Mouse (Mus musculus) MEL (cell line): ENCODE data around the gene Akr1d1. TPM values are rescaled to one million over a fixed set of nuclear protein-coding genes. Genes with fewer than 3 reads are reported as not detected.

ENCODE experiments used
- DNase-seq: peaks from one replicate; pipeline ENCODE4 v3.0.0; 2011; ENCODE audit warnings: low read depth, low spot score
- H3K27ac ChIP-seq: 2 replicates; pipeline ENCODE4 v1.5.1; 2012; ENCODE audit warnings: low read depth, mild to moderate bottlenecking, control low read depth, low read length, moderate library complexity; ENCODE audit not compliant: control insufficient read depth
- H3K27me3 ChIP-seq, 2 experiments: fragments of 150-350 bp in 1 of 2; sonication (generic) in 1 of 2; 2 replicates each; pipeline ENCODE4 v1.6.1; 2012; ENCODE audit warnings: low read length in 2 of 2, mild to moderate bottlenecking in 2 of 2, improper control_type of control experiment in 1 of 2, moderate library complexity in 1 of 2; ENCODE audit not compliant: insufficient read depth in 2 of 2, control insufficient read depth in 1 of 2
- H3K36me3 ChIP-seq, 2 experiments: 2 replicates each; pipeline ENCODE4 v1.6.1; 2012 to 2014; ENCODE audit warnings: low read length in 2 of 2, improper control_type of control experiment in 1 of 2, inconsistent platforms in 1 of 2, mild to moderate bottlenecking in 1 of 2; ENCODE audit not compliant: insufficient read depth in 2 of 2, control insufficient read depth in 1 of 2
- H3K4me1 ChIP-seq, 2 experiments: fragments of 150-350 bp in 1 of 2; sonication (generic) in 1 of 2; 2 replicates each; pipeline ENCODE4 v1.6.1; 2012; ENCODE audit warnings: low read length in 2 of 2, improper control_type of control experiment in 1 of 2, mild to moderate bottlenecking in 1 of 2; ENCODE audit not compliant: insufficient read depth in 2 of 2, control insufficient read depth in 1 of 2
- H3K4me3 ChIP-seq, 2 experiments: fragments of 150-350 bp in 1 of 2; sonication (generic) in 1 of 2; 2 replicates each; pipeline ENCODE4 v1.5.1; 2012; ENCODE audit warnings: low read depth in 2 of 2, low read length in 2 of 2, mild to moderate bottlenecking in 2 of 2, moderate library complexity in 2 of 2, control low read depth in 1 of 2, improper control_type of control experiment in 1 of 2; ENCODE audit not compliant: control insufficient read depth in 1 of 2, insufficient read depth in 1 of 2
- H3K79me2 ChIP-seq: 2 replicates; pipeline ENCODE4 v1.6.1; 2012; ENCODE audit warnings: mild to moderate bottlenecking, low read length, moderate library complexity; ENCODE audit not compliant: control insufficient read depth, poor library complexity, insufficient read depth
- H3K9ac ChIP-seq: 2 replicates; pipeline ENCODE4 v1.6.1; 2012; ENCODE audit warnings: low read depth, mild to moderate bottlenecking, control low read depth, low read length, moderate library complexity; ENCODE audit not compliant: control insufficient read depth, poor library complexity, severe bottlenecking
- H3K9me3 ChIP-seq: fragments of 150-350 bp; sonication (generic); replicated peaks from 2 replicates; pipeline ENCODE4 v1.6.1; 2012; ENCODE audit warnings: mild to moderate bottlenecking, low read length, improper control_type of control experiment, moderate library complexity; ENCODE audit not compliant: insufficient read depth
- BHLHE40 ChIP-seq: IDR thresholded peaks from 2 replicates; pipeline ENCODE4 v1.6.1; 2012; ENCODE audit warnings: low read depth, mild to moderate bottlenecking, inconsistent platforms, low read length, improper control_type of control experiment, borderline replicate concordance
- CHD1 ChIP-seq: IDR thresholded peaks from 2 replicates; pipeline ENCODE4 v1.6.1; 2012; ENCODE audit warnings: low read depth, mild to moderate bottlenecking, inconsistent platforms, low read length, improper control_type of control experiment
- EP300 ChIP-seq, 2 experiments: IDR thresholded peaks; 2 replicates each; pipeline ENCODE4 v1.6.1; 2011; ENCODE audit warnings: improper control_type of control experiment in 2 of 2, low read length in 2 of 2, low read depth in 1 of 2, mild to moderate bottlenecking in 1 of 2
- ETS1 ChIP-seq: IDR thresholded peaks from 2 replicates; pipeline ENCODE4 v1.6.1; 2012; ENCODE audit warnings: low read depth, mild to moderate bottlenecking, inconsistent platforms, low read length, improper control_type of control experiment, moderate library complexity
- GABPA ChIP-seq: IDR thresholded peaks from 2 replicates; pipeline ENCODE4 v1.6.1; 2012; ENCODE audit warnings: low read depth, mild to moderate bottlenecking, inconsistent platforms, low read length, improper control_type of control experiment, moderate library complexity
- MAFK ChIP-seq: IDR thresholded peaks from 2 replicates; pipeline ENCODE4 v1.6.1; 2011; ENCODE audit warnings: low read depth, mild to moderate bottlenecking, low read length, improper control_type of control experiment, borderline replicate concordance
- MEF2A ChIP-seq: IDR thresholded peaks from 2 replicates; pipeline ENCODE4 v1.6.1; 2014; ENCODE audit warnings: low read depth, mild to moderate bottlenecking, inconsistent platforms, low read length, improper control_type of control experiment; ENCODE audit not compliant: poor library complexity, insufficient replicate concordance, severe bottlenecking; ENCODE audit errors: extremely low read depth
- MYB ChIP-seq: IDR thresholded peaks from 2 replicates; pipeline ENCODE4 v1.6.1; 2011; ENCODE audit warnings: mild to moderate bottlenecking, low read depth, low read length, improper control_type of control experiment
- POLR2A ChIP-seq, 2 experiments: IDR thresholded peaks; 2 replicates each; pipeline ENCODE4 v1.6.1; 2011 to 2012; ENCODE audit warnings: low read length in 2 of 2, mild to moderate bottlenecking in 2 of 2, control low read depth in 1 of 2, improper control_type of control experiment in 1 of 2, low read depth in 1 of 2, moderate library complexity in 1 of 2; ENCODE audit not compliant: control insufficient read depth in 1 of 2, insufficient read depth in 1 of 2, poor library complexity in 1 of 2
- RAD21 ChIP-seq: IDR thresholded peaks from 2 replicates; pipeline ENCODE4 v1.6.1; 2011; ENCODE audit warnings: mild to moderate bottlenecking, low read depth, low read length, improper control_type of control experiment
- RCOR1 ChIP-seq: IDR thresholded peaks from 2 replicates; pipeline ENCODE4 v1.6.1; 2012; ENCODE audit warnings: low read depth, mild to moderate bottlenecking, inconsistent platforms, low read length, improper control_type of control experiment
- SIN3A ChIP-seq: IDR thresholded peaks from 2 replicates; pipeline ENCODE4 v1.6.1; 2012; ENCODE audit warnings: low read length, improper control_type of control experiment, inconsistent platforms
- TAL1 ChIP-seq: IDR thresholded peaks from 2 replicates; pipeline ENCODE4 v1.6.1; 2012; ENCODE audit warnings: mild to moderate bottlenecking, inconsistent platforms, low read length, moderate library complexity, mixed read lengths
- TBP ChIP-seq: IDR thresholded peaks from 2 replicates; pipeline ENCODE4 v1.8.0; 2011; ENCODE audit warnings: low read depth, low read length, improper control_type of control experiment
- UBTF ChIP-seq: IDR thresholded peaks from 2 replicates; pipeline ENCODE4 v1.6.1; 2012; ENCODE audit warnings: low read depth, mild to moderate bottlenecking, inconsistent platforms, low read length, improper control_type of control experiment, moderate library complexity, borderline replicate concordance; ENCODE audit not compliant: insufficient read depth
- USF2 ChIP-seq, 2 experiments: IDR thresholded peaks; 2 replicates each; pipeline ENCODE4 v1.6.1; 2011 to 2012; ENCODE audit warnings: improper control_type of control experiment in 2 of 2, low read length in 2 of 2, borderline replicate concordance in 1 of 2, inconsistent platforms in 1 of 2, low read depth in 1 of 2, mild to moderate bottlenecking in 1 of 2; ENCODE audit not compliant: insufficient read depth in 1 of 2
- ZMIZ1 ChIP-seq: IDR thresholded peaks from 2 replicates; pipeline ENCODE4 v1.6.1; 2012; ENCODE audit warnings: low read depth, mild to moderate bottlenecking, inconsistent platforms, low read length, improper control_type of control experiment, moderate library complexity
- polyA plus RNA-seq, 2 experiments: library from polyadenylated mRNA; stranded (reverse) in 1 of 2; unstranded in 1 of 2; fragments of >175 nt in 1 of 2; fragments of >200 nt in 1 of 2; gene quantifications; 2 replicates each; pipeline versions ENCODE4 v1.2.1 to v1.2.4; 2012; ENCODE audit warnings: low replicate concordance in 2 of 2, low read depth in 1 of 2; ENCODE audit not compliant: insufficient read length in 2 of 2, insufficient read depth in 1 of 2, missing spikeins in 1 of 2
- total RNA-seq: library from RNA; depleted of rRNA; stranded (reverse); fragments of 300-350 nt; gene quantifications from 2 replicates; pipeline ENCODE4 v1.2.3, GENCODE M21; 2012

Akr1d1 gene
- total and polyA plus RNA-seq, 3 experiments: not detected

DNA sequence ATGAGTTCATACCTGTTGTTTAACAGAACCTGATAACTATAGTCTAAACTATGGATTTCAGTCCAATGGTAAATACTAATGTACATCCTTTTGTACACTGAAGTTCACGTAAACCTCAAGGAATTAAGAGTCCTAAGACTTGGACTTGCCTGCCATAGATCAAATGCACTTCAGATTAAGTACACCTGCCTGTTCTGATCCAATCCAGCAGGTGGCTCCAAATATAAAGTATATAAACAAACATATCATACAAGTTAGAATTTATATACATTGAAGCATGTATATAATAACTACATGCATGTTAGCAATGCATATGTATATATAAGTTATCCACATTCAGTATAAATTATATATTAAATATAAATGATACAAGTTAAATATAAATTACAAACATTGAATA lies 33.1 kb upstream of the Akr1d1 start:
- no peak overlapping the region for H3K27ac ChIP-seq
- H3K27me3 ChIP-seq: no peaks in the 10 kb centered on the region
- no peak overlapping the region for H3K9ac ChIP-seq
- H3K79me2 ChIP-seq: no peaks in the 10 kb centered on the region
- H3K4me1 ChIP-seq: no peaks in the 10 kb centered on the region
- DNase-seq: no peak
- TF ChIP-seq TBP (no peak), UBTF (no peak), MYB (no peak), MAFK (no peak), RAD21 (no peak; the same call in 1 of the 2 replicates), ZMIZ1 (no peak), USF2 (IDR thresholded peaks at IDR 0.05; ENCODE audit: borderline replicate concordance in 1 of 2, insufficient read depth in 1 of 2, low read depth in 1 of 2, low read length in 2 of 2) (no peak), RCOR1 (no peak), SIN3A (no peak), CHD1 (no peak), TAL1 (no peak), GABPA (no peak)
- no peak overlapping the region for H3K4me3 ChIP-seq
- H3K9me3 ChIP-seq: no peaks in the 10 kb centered on the region
- H3K36me3 ChIP-seq: no peaks in the 10 kb centered on the region

- Histone ChIP-seq H3K27me3 (no peaks in the 10 kb centered on the region), H3K36me3 (no peaks in the 10 kb centered on the region), H3K79me2 (no peaks in the 10 kb centered on the region), H3K9ac (no peak overlapping the region), H3K9me3 (no peaks in the 10 kb centered on the region), H3K4me3 (no peak overlapping the region), H3K27ac (no peak overlapping the region), H3K4me1 (no peaks in the 10 kb centered on the region)
- TF ChIP-seq EP300 (IDR thresholded peaks at IDR 0.05; ENCODE audit: low read depth in 1 of 2, low read length in 2 of 2) (no peak), BHLHE40 (no peak), ETS1 (no peak), POLR2A (IDR thresholded peaks at IDR 0.05; ENCODE audit: control insufficient read depth in 1 of 2, insufficient read depth in 1 of 2, low read depth in 1 of 2, low read length in 2 of 2, poor library complexity in 1 of 2) (no peak), MEF2A (no peak), USF2 (IDR thresholded peaks at IDR 0.05; ENCODE audit: borderline replicate concordance in 1 of 2, insufficient read depth in 1 of 2, low read depth in 1 of 2, low read length in 2 of 2) (no peak)
- no peak for DNase-seq
These were observed 24.4 kb upstream of the Akr1d1 start for GRCm38 (mm10) chr6:37505588-37505987.
